Mouse (Mus musculus): ENCODE data around the gene Tmem140. TPM values are rescaled to one million over a fixed set of nuclear protein-coding genes. Genes with fewer than 3 reads are reported as not detected.

The Tmem140 gene
- 37.3 TPM for polyA plus RNA-seq (2014; fragmentation: Illumina TruSeq; extraction: RNeasy Lipid Tissue Mini Kit (QIAGEN cat#74804); ENCODE audit: low replicate concordance)

DNA sequence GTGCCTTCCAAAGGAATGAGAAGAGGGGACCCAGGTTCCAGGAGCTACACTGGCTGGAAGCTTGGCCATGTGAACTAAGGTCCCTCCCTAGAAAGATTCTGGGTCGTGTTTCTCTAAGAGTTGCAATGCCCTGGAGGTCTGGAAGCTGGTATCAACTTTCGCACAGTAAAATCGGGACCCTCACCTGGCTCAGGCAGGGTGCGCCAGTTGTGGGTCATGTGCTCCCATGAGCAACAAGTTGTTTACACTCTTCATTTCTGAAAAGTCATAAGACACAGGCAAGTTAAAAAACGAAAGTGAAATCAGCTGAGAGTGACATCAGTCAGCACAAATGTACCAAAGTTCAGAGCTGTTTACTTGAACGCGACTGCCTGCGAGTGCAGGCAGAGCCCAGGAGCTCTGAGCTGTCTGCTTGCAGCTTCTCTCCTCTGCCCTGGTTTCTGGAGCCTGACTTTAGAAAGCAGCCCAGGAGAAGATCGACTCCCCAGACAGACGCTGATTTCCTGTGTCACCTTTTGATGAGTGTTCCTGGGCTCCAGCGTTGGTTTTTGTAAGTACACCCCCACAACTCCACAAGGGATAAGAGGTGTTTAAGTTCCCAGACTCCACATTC is at the start of gene Tmem140:
TSS of gene Tmem140 (plus strand) at position 356 of the 613 bp plus-strand sequence.

GRCm38 (mm10) chr6:34877509-34878321 is 14.8 kb downstream of the Tmem140 start, which contains the start of gene Cyren:
TSS of gene Cyren (minus strand) at chr6:34878060.

DNA sequence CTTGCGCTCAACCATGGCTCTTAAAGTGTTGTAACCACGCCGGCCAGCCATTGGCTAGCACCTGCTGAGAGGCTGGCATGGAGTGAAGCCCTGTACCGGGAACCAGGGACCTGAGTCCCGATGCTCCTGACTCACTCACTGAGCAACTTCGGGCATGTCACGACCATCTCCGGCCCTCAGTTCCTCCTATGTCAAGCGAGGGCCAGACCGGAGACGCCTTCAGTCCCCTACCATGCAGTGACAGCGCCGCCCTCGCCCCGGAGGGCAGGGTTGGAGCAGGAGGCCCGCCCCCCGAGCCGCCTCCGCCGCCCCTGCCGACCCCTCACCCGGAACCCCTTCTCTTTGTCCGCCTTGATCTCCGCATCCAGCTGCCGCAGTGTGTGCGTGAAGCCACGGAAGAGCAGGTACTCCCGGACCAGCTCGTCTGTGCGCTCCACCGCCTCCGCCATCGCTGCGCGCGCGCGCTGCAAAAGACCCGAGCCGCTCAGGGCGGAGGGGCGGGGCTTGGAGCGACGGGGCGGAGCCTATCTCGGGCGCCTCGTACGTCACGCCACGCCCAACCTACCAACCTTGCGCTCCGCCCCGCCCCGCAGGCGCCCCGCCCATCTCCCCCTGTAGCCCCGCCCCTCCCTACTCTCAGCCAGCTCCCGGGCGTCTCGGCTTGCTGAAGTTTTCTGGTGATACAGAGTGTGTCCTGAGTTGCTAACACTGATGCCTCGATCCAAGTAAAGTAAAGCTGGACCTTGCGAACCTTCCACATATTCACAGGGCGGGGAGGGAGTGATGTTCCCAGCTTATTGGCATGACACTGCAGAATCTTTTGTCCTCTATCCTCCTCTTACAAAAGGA is 47.6 kb downstream of the Tmem140 start, which contains the start of gene Wdr91:
TSS of gene Wdr91 (minus strand) at position 506 of the 849 bp plus-strand sequence.

GRCm38 (mm10) chr6:34919956-34920355 is 57.0 kb downstream of the Tmem140 start, which contains the start of gene Stra8:
TSS of gene Stra8 (plus strand) at chr6:34920163.

Other genes with a start within 250 kb of the Tmem140 start
- 4.8 TPM for gene Agbl3, start 82.7 kb upstream of the Tmem140 start, polyA plus RNA-seq (2014; fragmentation: Illumina TruSeq; extraction: RNeasy Lipid Tissue Mini Kit (QIAGEN cat#74804); ENCODE audit: low replicate concordance)
- gene Cyren, start 14.9 kb downstream of the Tmem140 start, polyA plus RNA-seq (2014; fragmentation: Illumina TruSeq; extraction: RNeasy Lipid Tissue Mini Kit (QIAGEN cat#74804); ENCODE audit: low replicate concordance) = 0.41 TPM
- gene Wdr91, start 47.7 kb downstream of the Tmem140 start, polyA plus RNA-seq (2014; fragmentation: Illumina TruSeq; extraction: RNeasy Lipid Tissue Mini Kit (QIAGEN cat#74804); ENCODE audit: low replicate concordance) = not detected
- not detected for gene Stra8, start 57.0 kb downstream of the Tmem140 start, polyA plus RNA-seq (2014; fragmentation: Illumina TruSeq; extraction: RNeasy Lipid Tissue Mini Kit (QIAGEN cat#74804); ENCODE audit: low replicate concordance)
- 20.2 TPM for gene Slc23a4, start 125.3 kb downstream of the Tmem140 start, polyA plus RNA-seq (2014; fragmentation: Illumina TruSeq; extraction: RNeasy Lipid Tissue Mini Kit (QIAGEN cat#74804); ENCODE audit: low replicate concordance)

Measured in small intestine, adult 10 weeks (tissue).